Mouse (Mus musculus): ENCODE measurements around the gene Xpa. TPM values are rescaled to one million over a fixed set of nuclear protein-coding genes. Genes with fewer than 3 reads are reported as not detected.
"Not testable (repeated sequence)": the region's sequence is repeated elsewhere in the genome, so short reads cannot be mapped to it uniquely, and the experiment has no call there.

Xpa gene
- polyA plus RNA-seq, 1 experiment from 2014 or later, result 34.2 TPM

DNA sequence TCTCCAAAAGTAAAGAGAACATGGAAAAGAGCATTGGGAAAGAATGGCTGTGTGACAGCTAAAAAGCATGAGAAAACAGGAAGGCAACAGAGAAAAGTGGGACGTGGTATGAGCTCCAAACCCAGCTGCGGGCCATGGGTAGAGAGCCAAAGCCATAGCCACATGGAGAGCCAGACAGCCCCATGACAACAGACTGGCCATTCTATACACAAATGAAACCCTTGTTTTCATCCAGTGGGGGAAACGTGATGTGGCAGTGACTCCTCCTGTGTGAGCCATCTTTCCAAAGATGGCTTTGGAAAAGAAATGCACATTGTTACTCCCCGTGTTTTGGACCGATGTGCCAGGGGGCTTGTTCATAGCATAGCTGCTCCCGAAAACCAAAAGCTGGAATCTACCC lies 402 bp upstream of the Xpa start:
- Histone ChIP-seq H3K4me3 (ENCODE audit: low read depth, low read length) (peak overlapping the region; percentile 86), H3K4me2 (ENCODE audit: low read length) (peak overlapping the region; percentile 80), H3K27me3 (ENCODE audit: control insufficient read depth, insufficient read depth, low read depth, low read length) (no peaks in the 10 kb centered on the region; the same call in 1 of the 2 replicates), H3K27ac (ENCODE audit: low read length) (peak overlapping the region; percentile 94), H3K36me3 (ENCODE audit: control insufficient read depth, insufficient read depth, low read length) (no peaks in the 10 kb centered on the region), H3K4me1 (ENCODE audit: control insufficient read depth, insufficient read depth, low read length) (peaks cover 29% of the 10 kb centered on the region), H3K9me3 (replicated peaks; ENCODE audit: control insufficient read depth, low read length, poor library complexity, severe bottlenecking) (no peaks in the 10 kb centered on the region), H3K9ac (ENCODE audit: low read depth, low read length) (peak overlapping the region; percentile 97)
- WGBS, result 31% methylated on average over 6 of the region's 6 CpGs
- ATAC-seq, result peak; percentile 61

DNA sequence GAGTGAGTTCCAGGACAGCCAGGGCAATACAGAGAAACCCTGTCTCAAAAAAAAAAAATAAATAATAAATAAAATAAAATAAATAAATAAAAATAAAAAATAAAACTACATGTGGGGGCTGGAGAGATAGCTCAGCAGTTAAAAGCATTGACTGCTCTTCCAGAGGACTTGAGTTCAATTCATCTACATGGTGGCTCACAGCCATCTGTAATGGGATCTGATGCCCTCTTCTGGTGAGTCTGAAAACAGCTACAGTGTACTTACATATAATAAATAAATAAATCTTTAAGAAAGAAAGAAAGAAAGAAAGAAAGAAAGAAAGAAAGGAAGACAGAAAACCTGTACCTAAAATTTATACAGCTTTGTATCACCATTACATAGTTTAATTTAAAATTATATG lies 4.1 kb downstream of the Xpa start:
- ATAC-seq; H3K36me3 ChIP-seq (ENCODE audit: control insufficient read depth, insufficient read depth, low read length); H3K4me3 ChIP-seq (ENCODE audit: low read depth, low read length); H3K27me3 ChIP-seq (ENCODE audit: control insufficient read depth, insufficient read depth, low read depth, low read length); H3K27ac ChIP-seq (ENCODE audit: low read length); H3K4me2 ChIP-seq (ENCODE audit: low read length); H3K9ac ChIP-seq (ENCODE audit: low read depth, low read length); H3K9me3 ChIP-seq (replicated peaks; ENCODE audit: control insufficient read depth, low read length, poor library complexity, severe bottlenecking): not testable (repeated sequence)
- peaks cover 29% of the 10 kb centered on the region for H3K4me1 ChIP-seq (ENCODE audit: control insufficient read depth, insufficient read depth, low read length)

DNA sequence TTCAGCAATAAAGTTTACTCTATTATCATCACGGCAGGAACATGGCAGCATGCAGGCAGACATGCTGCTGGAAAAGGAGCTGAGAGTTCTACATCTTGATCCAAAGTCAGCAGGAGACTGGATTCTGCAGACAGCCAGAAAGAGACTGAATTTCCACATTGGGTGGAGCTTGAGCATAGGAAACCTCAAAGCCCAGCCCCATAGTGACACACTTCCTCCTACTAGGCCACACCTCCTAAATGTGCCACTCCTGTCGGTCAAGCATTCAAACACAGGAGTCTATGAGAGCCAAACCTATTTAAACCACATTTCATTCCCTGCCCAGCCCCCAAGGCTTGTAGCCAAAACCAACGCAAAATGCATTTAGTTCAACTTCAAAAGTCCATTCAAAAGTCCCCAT lies 9.6 kb downstream of the Xpa start:
- Histone ChIP-seq H3K27me3 (ENCODE audit: control insufficient read depth, insufficient read depth, low read depth, low read length) (no peaks in the 10 kb centered on the region), H3K36me3 (ENCODE audit: control insufficient read depth, insufficient read depth, low read length) (peaks cover 32% of the 10 kb centered on the region), H3K4me2 (ENCODE audit: low read length) (no peak overlapping the region), H3K9ac (ENCODE audit: low read depth, low read length) (no peak overlapping the region), H3K27ac (ENCODE audit: low read length) (no peak overlapping the region), H3K4me1 (ENCODE audit: control insufficient read depth, insufficient read depth, low read length) (no peaks in the 10 kb centered on the region), H3K9me3 (replicated peaks; ENCODE audit: control insufficient read depth, low read length, poor library complexity, severe bottlenecking) (no peaks in the 10 kb centered on the region), H3K4me3 (ENCODE audit: low read depth, low read length) (no peak overlapping the region)
- 79% methylated on average over 3 of the region's 3 CpGs for WGBS
- no peak for ATAC-seq

DNA sequence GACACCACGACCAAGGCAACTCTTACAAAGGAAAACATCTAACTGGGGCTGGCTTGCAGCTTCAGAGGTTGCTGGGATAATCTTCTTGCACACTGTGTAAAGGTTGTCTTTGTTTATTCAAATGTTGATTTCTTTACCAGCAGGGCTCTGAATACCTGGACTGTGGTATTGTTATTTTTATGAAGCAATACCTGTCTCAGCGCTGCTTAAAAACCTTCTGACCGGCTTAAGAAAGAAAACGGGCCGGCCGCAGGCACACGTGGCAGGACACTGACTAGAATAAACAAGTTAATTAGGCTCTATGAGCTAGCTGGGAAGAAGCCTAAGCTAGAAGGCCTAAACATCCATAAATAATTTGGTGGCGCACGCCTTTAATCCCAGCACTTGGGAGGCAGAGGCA lies 10.2 kb downstream of the Xpa start:
- WGBS, result 76% methylated on average over 9 of the region's 9 CpGs
- H3K36me3 ChIP-seq (ENCODE audit: control insufficient read depth, insufficient read depth, low read length), result peaks cover 34% of the 10 kb centered on the region
- no peak for ATAC-seq

DNA sequence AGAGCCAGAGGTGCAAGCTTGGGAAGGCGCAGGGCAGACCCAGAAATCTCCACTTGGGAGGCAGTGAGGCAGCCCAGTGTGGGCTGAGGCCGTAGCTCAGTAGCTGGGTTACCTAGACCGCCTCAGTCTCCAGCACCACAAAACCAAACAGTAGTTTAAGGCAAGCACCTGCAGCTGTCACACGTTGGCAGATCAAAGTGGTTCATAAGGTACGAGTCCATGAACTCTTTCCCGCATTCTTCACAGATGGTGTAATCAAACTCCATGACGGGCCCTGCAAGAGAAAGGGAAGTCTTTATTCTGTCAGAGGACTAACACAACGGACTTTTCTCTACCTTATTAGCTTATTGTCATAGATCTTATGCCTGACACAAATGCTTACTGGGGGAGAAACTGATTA lies 10.7 kb downstream of the Xpa start:
- Histone ChIP-seq H3K4me3 (ENCODE audit: low read depth, low read length) (no peak overlapping the region), H3K9ac (ENCODE audit: low read depth, low read length) (no peak overlapping the region), H3K27ac (ENCODE audit: low read length) (no peak overlapping the region), H3K9me3 (replicated peaks; ENCODE audit: control insufficient read depth, low read length, poor library complexity, severe bottlenecking) (no peaks in the 10 kb centered on the region), H3K4me2 (ENCODE audit: low read length) (no peak overlapping the region), H3K4me1 (ENCODE audit: control insufficient read depth, insufficient read depth, low read length) (no peaks in the 10 kb centered on the region), H3K36me3 (ENCODE audit: control insufficient read depth, insufficient read depth, low read length) (peaks cover 31% of the 10 kb centered on the region), H3K27me3 (ENCODE audit: control insufficient read depth, insufficient read depth, low read depth, low read length) (no peaks in the 10 kb centered on the region)
- ATAC-seq, result no peak
- 80% methylated on average over 8 of the region's 8 CpGs for WGBS

More for the DNA sequence above, 10.2 kb downstream of the Xpa start:
- no peak overlapping the region for H3K9ac ChIP-seq (ENCODE audit: low read depth, low read length)
- H3K4me3 ChIP-seq (ENCODE audit: low read depth, low read length), result no peak overlapping the region
- H3K4me2 ChIP-seq (ENCODE audit: low read length), result no peak overlapping the region
- H3K4me1 ChIP-seq (ENCODE audit: control insufficient read depth, insufficient read depth, low read length), result no peaks in the 10 kb centered on the region
- no peak overlapping the region for H3K27ac ChIP-seq (ENCODE audit: low read length)
- H3K27me3 ChIP-seq (ENCODE audit: control insufficient read depth, insufficient read depth, low read depth, low read length), result no peaks in the 10 kb centered on the region
- H3K9me3 ChIP-seq (replicated peaks; ENCODE audit: control insufficient read depth, low read length, poor library complexity, severe bottlenecking), result no peaks in the 10 kb centered on the region

DNA sequence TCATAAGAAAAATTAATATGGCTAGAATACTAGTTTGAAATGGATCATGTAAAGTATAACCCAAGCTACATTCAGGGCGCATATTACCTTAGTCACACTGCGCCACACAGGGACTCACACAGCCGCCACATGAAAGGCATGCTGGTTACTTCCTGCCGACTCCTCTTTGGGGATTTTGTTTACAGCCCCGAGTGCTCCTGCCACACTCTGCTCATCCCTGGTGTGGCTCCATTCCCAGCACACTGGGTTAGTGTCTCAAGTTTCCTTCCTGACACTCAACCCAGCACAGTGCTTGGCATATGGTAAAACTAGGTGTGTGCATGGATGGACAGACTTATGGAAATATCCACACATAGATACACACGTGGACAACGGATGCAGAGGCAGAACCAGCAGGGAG lies 13.9 kb downstream of the Xpa start:
- Histone ChIP-seq H3K27ac (ENCODE audit: low read length) (no peak overlapping the region), H3K4me1 (ENCODE audit: control insufficient read depth, insufficient read depth, low read length) (no peaks in the 10 kb centered on the region), H3K4me3 (ENCODE audit: low read depth, low read length) (no peak overlapping the region), H3K9ac (ENCODE audit: low read depth, low read length) (no peak overlapping the region), H3K4me2 (ENCODE audit: low read length) (no peak overlapping the region), H3K9me3 (replicated peaks; ENCODE audit: control insufficient read depth, low read length, poor library complexity, severe bottlenecking) (no peaks in the 10 kb centered on the region), H3K27me3 (ENCODE audit: control insufficient read depth, insufficient read depth, low read depth, low read length) (no peaks in the 10 kb centered on the region), H3K36me3 (ENCODE audit: control insufficient read depth, insufficient read depth, low read length) (peaks cover 44% of the 10 kb centered on the region)
- WGBS, result 88% methylated on average over 7 of the region's 7 CpGs
- no peak for ATAC-seq

DNA sequence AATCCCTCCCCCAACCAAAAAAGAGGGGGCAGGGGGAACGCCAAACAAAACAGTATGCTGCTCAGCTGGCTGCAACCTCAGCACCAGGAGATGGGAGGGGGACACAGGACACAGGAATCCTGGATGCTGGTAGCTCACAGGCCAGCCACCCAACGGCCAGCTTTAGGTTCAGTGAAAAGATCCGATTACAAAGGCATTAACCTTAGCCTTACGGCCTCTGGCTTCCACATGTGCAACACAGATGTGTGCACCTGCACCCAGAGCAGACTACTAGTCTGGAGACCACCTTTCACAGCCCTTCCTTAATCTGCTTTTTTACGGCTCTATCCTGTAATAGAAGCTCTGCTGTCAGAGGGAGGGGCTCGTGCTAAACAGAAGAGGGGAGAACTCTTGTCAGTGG lies 14.9 kb downstream of the Xpa start:
- Histone ChIP-seq H3K4me3 (ENCODE audit: low read depth, low read length) (no peak overlapping the region), H3K4me1 (ENCODE audit: control insufficient read depth, insufficient read depth, low read length) (no peaks in the 10 kb centered on the region), H3K9me3 (replicated peaks; ENCODE audit: control insufficient read depth, low read length, poor library complexity, severe bottlenecking) (no peaks in the 10 kb centered on the region), H3K9ac (ENCODE audit: low read depth, low read length) (no peak overlapping the region), H3K36me3 (ENCODE audit: control insufficient read depth, insufficient read depth, low read length) (peaks cover 53% of the 10 kb centered on the region), H3K27me3 (ENCODE audit: control insufficient read depth, insufficient read depth, low read depth, low read length) (no peaks in the 10 kb centered on the region), H3K27ac (ENCODE audit: low read length) (no peak overlapping the region), H3K4me2 (ENCODE audit: low read length) (no peak overlapping the region)
- no peak for ATAC-seq
- WGBS, result 68% methylated on average over 6 of the region's 6 CpGs

DNA sequence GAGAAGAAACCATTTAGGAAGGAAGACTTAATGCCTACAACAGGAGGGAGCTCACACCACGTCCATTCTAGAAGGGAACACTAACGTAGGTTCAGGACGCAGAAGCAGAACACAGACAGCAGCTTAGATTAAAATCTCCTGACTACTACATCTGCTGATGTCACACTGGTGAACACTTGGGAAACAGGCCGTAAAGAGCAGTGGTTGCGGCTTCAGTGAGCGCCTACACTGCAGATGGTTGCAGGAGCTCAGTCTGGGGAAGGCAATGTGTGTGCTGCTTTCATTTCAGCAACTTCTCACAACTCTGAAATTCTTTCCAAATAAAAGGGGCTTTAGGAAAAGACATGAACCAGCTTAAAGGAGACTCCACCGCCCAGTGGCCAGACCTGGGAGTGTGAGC lies 18.6 kb downstream of the Xpa start:
- H3K4me1 ChIP-seq (ENCODE audit: control insufficient read depth, insufficient read depth, low read length), result no peaks in the 10 kb centered on the region

DNA sequence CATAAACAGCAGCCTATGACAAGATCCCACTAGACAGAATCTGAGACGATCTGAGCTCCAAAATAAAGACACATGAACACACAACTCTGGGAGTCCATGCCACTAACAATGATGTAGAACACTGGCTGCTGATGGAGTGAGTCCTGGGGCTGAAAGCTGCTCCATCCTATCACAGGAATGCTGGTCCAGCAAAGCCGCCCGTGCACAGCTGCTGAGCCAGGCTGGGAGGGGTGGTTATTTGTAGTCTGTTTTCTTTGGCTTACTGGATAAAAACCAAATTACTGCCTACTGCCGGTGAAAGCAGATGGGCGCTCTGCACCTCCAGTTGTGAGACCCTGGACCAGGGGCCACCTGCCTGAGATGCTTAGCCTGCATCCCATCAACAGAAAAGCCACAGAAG lies 19.1 kb downstream of the Xpa start:
- Histone ChIP-seq H3K9ac (ENCODE audit: low read depth, low read length) (no peak overlapping the region), H3K27me3 (ENCODE audit: control insufficient read depth, insufficient read depth, low read depth, low read length) (no peaks in the 10 kb centered on the region), H3K36me3 (ENCODE audit: control insufficient read depth, insufficient read depth, low read length) (peaks cover 65% of the 10 kb centered on the region), H3K9me3 (replicated peaks; ENCODE audit: control insufficient read depth, low read length, poor library complexity, severe bottlenecking) (no peaks in the 10 kb centered on the region), H3K4me2 (ENCODE audit: low read length) (no peak overlapping the region), H3K4me3 (ENCODE audit: low read depth, low read length) (no peak overlapping the region), H3K4me1 (ENCODE audit: control insufficient read depth, insufficient read depth, low read length) (no peaks in the 10 kb centered on the region), H3K27ac (ENCODE audit: low read length) (no peak overlapping the region)
- ATAC-seq, result no peak
- WGBS, result 85% methylated on average over 5 of the region's 5 CpGs

More for the DNA sequence above, 18.6 kb downstream of the Xpa start:
- WGBS, result 89% methylated on average over 7 of the region's 7 CpGs
- no peak for ATAC-seq
- Histone ChIP-seq H3K4me2 (ENCODE audit: low read length) (no peak overlapping the region), H3K9ac (ENCODE audit: low read depth, low read length) (no peak overlapping the region), H3K27me3 (ENCODE audit: control insufficient read depth, insufficient read depth, low read depth, low read length) (no peaks in the 10 kb centered on the region), H3K36me3 (ENCODE audit: control insufficient read depth, insufficient read depth, low read length) (peaks cover 68% of the 10 kb centered on the region), H3K27ac (ENCODE audit: low read length) (no peak overlapping the region), H3K9me3 (replicated peaks; ENCODE audit: control insufficient read depth, low read length, poor library complexity, severe bottlenecking) (no peaks in the 10 kb centered on the region), H3K4me3 (ENCODE audit: low read depth, low read length) (no peak overlapping the region)

DNA sequence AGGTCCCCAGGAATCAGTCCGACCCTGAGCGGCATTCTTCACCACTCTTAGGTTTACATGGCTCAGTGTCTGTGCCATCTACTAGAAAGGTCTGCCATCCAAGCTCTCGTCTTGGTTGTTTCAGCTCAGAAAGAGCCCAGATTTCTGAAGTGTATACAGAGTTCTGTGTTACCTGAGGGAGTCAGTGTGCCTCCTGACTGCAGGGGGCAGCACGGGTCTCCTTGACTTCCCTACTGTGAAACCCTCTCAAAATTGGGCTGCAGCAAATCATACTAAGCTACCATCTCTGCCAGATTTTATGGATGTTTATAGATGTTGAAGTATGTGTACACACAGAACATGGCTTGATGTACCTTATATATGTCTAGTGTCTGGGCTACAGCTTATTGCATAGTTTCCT lies 19.8 kb downstream of the Xpa start:
- no peaks in the 10 kb centered on the region for H3K27me3 ChIP-seq (ENCODE audit: control insufficient read depth, insufficient read depth, low read depth, low read length)
- no peak for ATAC-seq
- no peak overlapping the region for H3K9ac ChIP-seq (ENCODE audit: low read depth, low read length)
- H3K4me2 ChIP-seq (ENCODE audit: low read length), result no peak overlapping the region
- H3K27ac ChIP-seq (ENCODE audit: low read length), result no peak overlapping the region
- H3K4me1 ChIP-seq (ENCODE audit: control insufficient read depth, insufficient read depth, low read length), result no peaks in the 10 kb centered on the region
- no peaks in the 10 kb centered on the region for H3K9me3 ChIP-seq (replicated peaks; ENCODE audit: control insufficient read depth, low read length, poor library complexity, severe bottlenecking)
- H3K4me3 ChIP-seq (ENCODE audit: low read depth, low read length), result no peak overlapping the region
- H3K36me3 ChIP-seq (ENCODE audit: control insufficient read depth, insufficient read depth, low read length), result peaks cover 61% of the 10 kb centered on the region
- WGBS, result 81% methylated on average over 4 of the region's 4 CpGs

Measured in midbrain, embryonic 16.5 days (tissue).